Mouse (Mus musculus): Measurements from ENCODE around the gene Itga7.

- TF ChIP-seq POLR2A (IDR thresholded peaks at IDR 0.05; ENCODE audit: extremely low read depth, insufficient read depth, low read length) = no peak
- TF ChIP-seq CTCF (IDR thresholded peaks at IDR 0.05; ENCODE audit: extremely low read depth, insufficient read depth, low read length) = no peak
These were observed 10.9 kb upstream of the Itga7 start, which contains the start of gene Rdh5 for GRCm38 (mm10) chr10:128922822-128923012.

Data from cortical plate, adult 2 months (tissue).